Mouse (Mus musculus) testis, adult 2 months (tissue): ENCODE results near the gene Maml3. TPM values are rescaled to one million over a fixed set of nuclear protein-coding genes. Genes with fewer than 3 reads are reported as not detected.

ENCODE experiments used
- H3K27ac ChIP-seq: fragments of 200-500 bp; 2 replicates; pipeline ENCODE4 v1.5.1; 2012; ENCODE audit warnings: low read depth, low read length; ENCODE audit not compliant: control insufficient read depth, insufficient read depth
- H3K27me3 ChIP-seq: fragments of 200-500 bp; 2 replicates; pipeline ENCODE4 v1.6.1; 2012; ENCODE audit warnings: mild to moderate bottlenecking, low read length, moderate library complexity; ENCODE audit not compliant: control insufficient read depth, insufficient read depth
- H3K36me3 ChIP-seq: fragments of 200-500 bp; 2 replicates; pipeline ENCODE4 v1.6.1; 2012; ENCODE audit warnings: mild to moderate bottlenecking, low read length; ENCODE audit not compliant: control insufficient read depth, insufficient read depth
- H3K4me1 ChIP-seq: fragments of 200-500 bp; 2 replicates; pipeline ENCODE4 v1.6.1; 2012; ENCODE audit warnings: low read length; ENCODE audit not compliant: control insufficient read depth, insufficient read depth
- H3K4me3 ChIP-seq: fragments of 200-500 bp; 2 replicates; pipeline ENCODE4 v1.5.1; 2012; ENCODE audit warnings: low read depth, mild to moderate bottlenecking, low read length, moderate library complexity, mixed read lengths; ENCODE audit not compliant: control insufficient read depth
- CTCF ChIP-seq: fragments of 200-500 bp; IDR thresholded peaks from 2 replicates; pipeline ENCODE4 v1.5.1; 2012; ENCODE audit warnings: low read depth, mild to moderate bottlenecking, inconsistent platforms, low read length, moderate library complexity; ENCODE audit not compliant: control insufficient read depth, insufficient read depth, insufficient replicate concordance
- POLR2A ChIP-seq: fragments of 200-500 bp; IDR thresholded peaks from 2 replicates; pipeline ENCODE4 v1.6.1; 2012; ENCODE audit warnings: low read depth, mild to moderate bottlenecking, inconsistent platforms, low read length, moderate library complexity; ENCODE audit not compliant: control insufficient read depth
- polyA plus RNA-seq: library from polyadenylated mRNA; depleted of rRNA; stranded (reverse); fragments of >200 nt; gene quantifications from 2 replicates; pipeline ENCODE4 v1.2.3, GENCODE M21; 2012

Gene Maml3
- polyA plus RNA-seq, 1 experiment, result 2.9 TPM

GRCm38 (mm10) chr3:51999671-52000437, 105.0 kb downstream of the Maml3 start:
- Histone ChIP-seq H3K4me3 (no peak overlapping the region), H3K36me3 (no peaks in the 10 kb centered on the region), H3K4me1 (peaks cover 3% of the 10 kb centered on the region; the same call in 1 of the 2 replicates), H3K27me3 (no peaks in the 10 kb centered on the region), H3K27ac (no peak overlapping the region)
- TF ChIP-seq CTCF (no peak), POLR2A (no peak)

GRCm38 (mm10) chr3:51998511-51999399, 106.1 kb downstream of the Maml3 start:
- no peak overlapping the region for H3K27ac ChIP-seq
- TF ChIP-seq POLR2A (no peak), CTCF (no peak)
- H3K4me1 ChIP-seq, result peaks cover 3% of the 10 kb centered on the region; the same call in 1 of the 2 replicates
- no peaks in the 10 kb centered on the region for H3K36me3 ChIP-seq
- H3K4me3 ChIP-seq, result no peak overlapping the region
- H3K27me3 ChIP-seq, result no peaks in the 10 kb centered on the region

GRCm38 (mm10) chr3:51997616-51998015, 107.3 kb downstream of the Maml3 start:
- H3K27me3 ChIP-seq, result no peaks in the 10 kb centered on the region
- TF ChIP-seq CTCF (no peak), POLR2A (no peak)
- peaks cover 3% of the 10 kb centered on the region; the same call in 1 of the 2 replicates for H3K4me1 ChIP-seq
- no peak overlapping the region for H3K4me3 ChIP-seq
- H3K27ac ChIP-seq, result no peak overlapping the region
- H3K36me3 ChIP-seq, result no peaks in the 10 kb centered on the region

- no peak overlapping the region for H3K4me3 ChIP-seq
- TF ChIP-seq CTCF (no peak), POLR2A (no peak)
- no peak overlapping the region for H3K27ac ChIP-seq
- no peaks in the 10 kb centered on the region; the same call in 1 of the 2 replicates for H3K4me1 ChIP-seq
- H3K36me3 ChIP-seq, result no peaks in the 10 kb centered on the region
- H3K27me3 ChIP-seq, result no peaks in the 10 kb centered on the region
Observed at GRCm38 (mm10) chr3:51986507-51986906, 118.4 kb downstream of the Maml3 start.

GRCm38 (mm10) chr3:51981496-51981895, 123.4 kb downstream of the Maml3 start:
- Histone ChIP-seq H3K27ac (no peak overlapping the region), H3K4me1 (no peaks in the 10 kb centered on the region), H3K4me3 (no peak overlapping the region), H3K27me3 (no peaks in the 10 kb centered on the region), H3K36me3 (no peaks in the 10 kb centered on the region)
- TF ChIP-seq POLR2A, result no peak
- no peak for TF ChIP-seq CTCF

- no peak overlapping the region for H3K27ac ChIP-seq
- H3K36me3 ChIP-seq, result no peaks in the 10 kb centered on the region
- H3K4me3 ChIP-seq, result no peak overlapping the region
- TF ChIP-seq POLR2A (no peak), CTCF (no peak)
- H3K4me1 ChIP-seq, result no peaks in the 10 kb centered on the region
- no peaks in the 10 kb centered on the region for H3K27me3 ChIP-seq
Observed at GRCm38 (mm10) chr3:51977654-51978352, 127.1 kb downstream of the Maml3 start.
